Mouse (Mus musculus) lung, postnatal 4 days (tissue): ENCODE data around the gene Rnf216.

Experiments used
- DNase-seq, 2 experiments: peaks; one replicate each; pipeline ENCODE4 v3.0.0; 2021

The Rnf216 gene

DNA sequence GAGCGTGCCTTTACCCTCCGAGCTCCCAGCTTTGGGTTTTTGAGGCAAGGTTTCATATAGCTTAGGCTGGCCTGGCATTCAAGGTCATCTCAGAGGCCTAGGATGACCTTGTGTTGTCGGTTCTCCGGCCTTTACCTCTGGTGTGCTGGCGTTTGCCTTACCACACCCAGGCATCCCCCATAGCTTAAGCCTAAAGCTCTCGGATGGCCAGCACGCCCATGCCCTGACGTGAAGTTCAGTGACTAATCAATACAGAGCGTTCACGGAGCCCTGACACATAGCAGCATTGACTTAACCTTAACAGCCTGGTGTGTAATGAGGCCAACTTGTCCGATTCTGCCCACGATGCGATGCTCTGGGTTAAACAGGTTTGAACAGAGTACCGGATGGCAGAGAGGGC is 154.3 kb downstream of the Rnf216 start:
- DNase-seq = no peak

DNA sequence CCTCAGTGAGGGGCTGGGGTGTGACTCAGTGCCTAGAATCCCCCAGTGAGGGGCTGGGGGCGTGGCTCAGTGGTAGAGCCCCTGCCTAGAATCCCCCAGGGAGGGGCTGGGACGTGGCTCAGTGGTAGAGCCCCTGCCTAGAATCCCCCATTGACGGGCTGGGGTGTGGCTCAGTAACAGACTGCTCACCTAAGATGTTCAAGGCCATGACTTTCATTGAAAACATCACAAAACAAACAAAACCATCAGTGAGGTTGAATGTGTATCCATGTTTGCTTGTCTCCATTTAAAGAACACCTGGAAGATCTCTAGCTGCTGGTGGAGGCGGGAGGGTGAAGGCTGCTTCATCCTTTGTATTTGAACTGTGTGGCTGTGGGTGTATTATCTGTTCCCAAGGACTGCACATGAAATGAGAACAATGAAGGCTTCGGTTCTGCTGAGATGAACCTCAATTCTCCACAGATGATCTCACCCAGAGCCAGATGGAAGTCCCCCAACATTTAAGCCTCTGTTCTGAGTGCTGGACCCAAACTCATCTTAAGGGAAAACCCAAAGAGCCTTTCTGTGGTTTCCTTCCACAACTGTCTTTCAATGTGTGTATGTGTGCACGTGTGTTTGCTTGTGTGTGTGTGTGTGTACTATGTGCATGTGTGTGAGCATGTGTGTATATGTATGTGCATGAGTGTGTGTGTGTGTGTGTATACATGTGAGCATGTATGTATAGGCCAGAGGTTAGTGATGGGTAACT is 155.7 kb downstream of the Rnf216 start:
- DNase-seq = no peak

DNA sequence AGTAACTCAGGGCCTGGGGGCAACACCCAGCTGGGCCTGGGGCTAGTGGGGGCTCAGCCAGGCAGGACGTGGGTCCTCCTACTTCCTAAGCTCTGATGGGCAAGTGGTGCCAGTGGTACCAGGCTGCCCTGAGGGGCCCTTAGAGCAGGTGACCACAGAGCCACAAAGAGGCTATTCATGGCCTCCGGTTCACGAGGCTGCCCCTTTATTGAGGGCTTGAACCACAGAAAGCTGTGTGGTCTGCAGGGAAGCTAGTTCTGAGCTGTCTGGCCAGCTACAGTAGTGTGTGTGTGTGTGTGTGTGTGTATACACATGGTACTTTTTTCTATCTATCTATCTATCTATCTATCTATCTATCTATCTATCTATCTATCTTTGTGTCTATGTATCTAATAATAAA is 159.2 kb downstream of the Rnf216 start:
- DNase-seq = no peak

DNA sequence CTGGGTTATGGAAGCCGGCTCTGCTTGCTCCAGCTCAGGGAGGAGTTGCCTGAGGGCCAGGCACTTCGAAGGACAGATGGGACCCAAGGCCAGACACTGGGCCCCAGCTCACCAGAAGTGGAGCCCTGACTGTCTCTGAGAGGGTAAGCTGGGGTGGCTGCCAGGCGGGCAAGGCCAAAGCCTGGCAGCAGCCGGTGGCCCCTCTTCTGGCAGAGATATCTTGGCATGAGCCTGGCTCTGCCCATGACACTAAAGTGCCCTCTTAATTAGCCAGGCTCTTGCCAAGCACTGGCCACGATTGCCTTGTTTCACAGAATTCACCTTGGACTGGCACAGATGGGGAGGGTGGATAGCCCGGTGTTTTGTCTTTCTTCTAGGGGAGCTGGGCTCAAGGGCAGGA is 162.4 kb downstream of the Rnf216 start:
- no peak for DNase-seq

DNA sequence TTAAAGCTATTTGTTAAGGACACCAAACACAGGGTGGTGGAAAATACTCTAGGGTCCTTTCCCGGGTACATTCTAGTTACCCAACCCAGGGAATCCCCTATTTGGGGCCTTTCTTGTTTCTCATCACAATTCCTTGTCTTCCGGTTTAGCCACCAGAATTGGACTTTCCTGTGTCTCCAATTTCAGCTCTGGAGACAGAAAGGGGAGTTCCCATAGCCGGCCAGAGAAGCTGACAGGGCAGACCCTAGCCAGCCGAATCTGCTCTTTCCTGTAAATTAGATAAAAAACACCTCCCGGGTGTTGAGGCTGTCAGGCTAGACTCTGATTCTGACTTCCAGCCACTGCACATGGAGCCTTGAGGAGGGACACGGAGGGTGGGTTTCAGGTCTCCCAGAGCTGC is 163.2 kb downstream of the Rnf216 start:
- no peak for DNase-seq

DNA sequence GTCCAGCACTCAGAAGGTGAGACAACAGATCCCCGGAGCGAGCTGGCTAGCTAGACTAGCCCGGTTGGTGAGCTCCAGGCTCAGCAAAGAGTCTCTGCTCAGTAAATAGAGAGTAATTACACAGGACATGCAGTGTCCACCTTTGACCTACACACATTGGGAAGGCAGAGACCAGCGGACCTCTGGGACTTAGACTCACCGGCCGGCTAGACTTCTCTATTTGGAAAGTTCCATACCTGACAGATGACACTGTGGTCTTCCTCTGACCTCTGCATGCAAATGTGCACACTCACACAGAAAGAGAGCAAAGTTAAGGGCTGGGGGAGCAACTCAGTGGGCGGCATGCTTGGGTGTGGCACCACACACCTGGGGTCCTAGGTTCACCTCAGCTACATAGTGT is 165.3 kb downstream of the Rnf216 start:
- no peak for DNase-seq

DNA sequence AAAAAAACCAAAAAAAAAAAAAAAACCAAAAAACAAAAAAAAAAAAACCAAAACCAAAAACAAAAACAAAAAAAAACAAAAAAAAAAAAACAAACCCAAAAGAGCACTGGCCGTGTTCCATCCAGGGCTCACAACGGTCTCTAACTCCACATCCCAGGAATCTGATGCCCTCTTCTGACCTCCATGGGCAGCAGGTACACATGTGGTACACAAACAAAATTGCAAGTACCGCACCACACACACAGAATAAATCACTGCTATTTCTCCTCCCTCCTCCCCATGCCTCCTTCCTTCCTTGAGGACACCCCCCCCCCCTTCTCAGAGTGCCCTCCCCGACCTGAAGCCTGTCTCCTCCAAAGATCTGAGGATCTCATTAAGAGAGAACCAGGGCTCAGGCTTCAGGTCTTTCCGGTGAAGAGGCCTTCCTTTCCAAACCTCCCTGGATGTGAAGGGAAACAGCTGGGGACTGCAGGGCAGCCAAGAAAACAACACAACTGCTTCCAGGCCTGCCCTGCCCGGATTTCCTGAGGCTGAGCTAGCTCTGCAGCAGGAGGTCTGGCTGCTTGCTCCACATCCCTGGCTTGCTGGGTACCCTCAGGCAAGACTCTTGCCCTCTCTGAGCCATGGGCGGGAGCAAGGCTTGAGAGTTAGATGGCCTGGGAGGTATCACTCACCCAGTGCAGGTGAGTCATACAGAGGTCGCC is 167.7 kb downstream of the Rnf216 start:
- DNase-seq = peak; percentile 48 to 80
